Mouse (Mus musculus): ENCODE data around the gene Lsamp. TPM values are rescaled to one million over a fixed set of nuclear protein-coding genes. Genes with fewer than 3 reads are reported as not detected.

Lsamp gene
- polyA plus RNA-seq, 1 experiment from 2014 or later: 0.04 TPM

DNA sequence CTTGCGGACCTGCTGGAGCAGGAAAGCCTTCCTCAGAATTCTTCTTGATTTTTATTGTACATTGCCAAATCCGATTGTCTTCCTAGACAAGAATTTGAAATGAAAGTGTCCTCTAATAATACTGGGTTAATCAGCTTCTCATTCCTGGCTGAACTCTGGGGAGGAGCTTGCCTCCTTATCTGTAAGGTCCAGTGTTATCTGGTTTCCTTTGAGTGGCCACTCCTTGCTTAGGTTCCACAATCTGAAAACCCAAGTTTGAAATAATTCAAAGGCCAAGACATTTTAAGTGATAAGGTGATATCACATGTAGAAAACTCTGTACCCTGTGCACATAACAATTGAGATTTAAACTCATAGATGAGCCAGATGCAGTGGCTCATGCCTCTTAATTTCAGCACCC is 975.0 kb downstream of the Lsamp start:
- no peak overlapping the region for H3K4me2 ChIP-seq (ENCODE audit: low read depth, low read length)
- DNase-seq: no peak
- no peaks in the 10 kb centered on the region for H3K9me3 ChIP-seq (ENCODE audit: low read length)
- no peaks in the 10 kb centered on the region for H3K27me3 ChIP-seq (ENCODE audit: insufficient read depth, low read length)
- no peak overlapping the region for H3K27ac ChIP-seq (ENCODE audit: low read depth)
- WGBS (ENCODE audit: insufficient replicate concordance): 53% methylated on average over 2 of the region's 2 CpGs
- no peak for ATAC-seq
- no peaks in the 10 kb centered on the region for H3K36me3 ChIP-seq (replicated peaks; ENCODE audit: insufficient read depth, low read length)
- no peak for TF ChIP-seq CTCF (IDR thresholded peaks at IDR 0.05; ENCODE audit: low read depth)
- H3K9ac ChIP-seq (replicated peaks): no peak overlapping the region
- H3K4me3 ChIP-seq (ENCODE audit: low read depth, low read length): no peak overlapping the region
- no peaks in the 10 kb centered on the region for H3K4me1 ChIP-seq (ENCODE audit: insufficient read depth)

DNA sequence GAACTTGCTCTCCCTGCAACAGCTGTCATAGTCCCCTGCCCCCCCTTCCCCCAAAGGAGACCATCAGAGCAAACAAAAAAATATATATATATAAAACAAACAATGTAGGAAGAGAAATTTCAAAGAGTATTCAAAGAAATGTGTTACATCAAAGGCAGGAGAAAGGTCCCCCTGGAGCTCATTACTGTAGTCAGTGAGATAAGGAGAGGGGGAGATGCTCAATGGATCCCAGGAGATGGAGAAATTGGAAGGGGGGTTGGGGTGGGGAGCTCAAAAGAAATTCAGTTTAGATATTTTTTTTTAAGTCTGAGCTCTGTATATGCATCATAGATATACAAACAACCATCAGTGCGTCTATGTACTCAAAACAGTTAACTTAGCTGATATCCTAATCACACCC is 976.4 kb downstream of the Lsamp start:
- ATAC-seq (no peak), DNase-seq (no peak)
- H3K36me3 ChIP-seq (replicated peaks; ENCODE audit: insufficient read depth, low read length): no peaks in the 10 kb centered on the region
- TF ChIP-seq CTCF (IDR thresholded peaks at IDR 0.05; ENCODE audit: low read depth) (no peak), EP300 (IDR thresholded peaks at IDR 0.05; ENCODE audit: low read depth) (no peak)
- no peak overlapping the region for H3K27ac ChIP-seq (ENCODE audit: low read depth)
- no peaks in the 10 kb centered on the region for H3K9me3 ChIP-seq (ENCODE audit: low read length)
- 68% methylated on average over 1 of the region's 1 CpGs for whole genome bisulfite sequencing (ENCODE audit: insufficient replicate concordance)
- no peaks in the 10 kb centered on the region for H3K27me3 ChIP-seq (ENCODE audit: insufficient read depth, low read length)
- H3K9ac ChIP-seq (replicated peaks): no peak overlapping the region
- no peak overlapping the region for H3K4me3 ChIP-seq (ENCODE audit: low read depth, low read length)
- no peak overlapping the region for H3K4me2 ChIP-seq (ENCODE audit: low read depth, low read length)
- no peaks in the 10 kb centered on the region for H3K4me1 ChIP-seq (ENCODE audit: insufficient read depth)

DNA sequence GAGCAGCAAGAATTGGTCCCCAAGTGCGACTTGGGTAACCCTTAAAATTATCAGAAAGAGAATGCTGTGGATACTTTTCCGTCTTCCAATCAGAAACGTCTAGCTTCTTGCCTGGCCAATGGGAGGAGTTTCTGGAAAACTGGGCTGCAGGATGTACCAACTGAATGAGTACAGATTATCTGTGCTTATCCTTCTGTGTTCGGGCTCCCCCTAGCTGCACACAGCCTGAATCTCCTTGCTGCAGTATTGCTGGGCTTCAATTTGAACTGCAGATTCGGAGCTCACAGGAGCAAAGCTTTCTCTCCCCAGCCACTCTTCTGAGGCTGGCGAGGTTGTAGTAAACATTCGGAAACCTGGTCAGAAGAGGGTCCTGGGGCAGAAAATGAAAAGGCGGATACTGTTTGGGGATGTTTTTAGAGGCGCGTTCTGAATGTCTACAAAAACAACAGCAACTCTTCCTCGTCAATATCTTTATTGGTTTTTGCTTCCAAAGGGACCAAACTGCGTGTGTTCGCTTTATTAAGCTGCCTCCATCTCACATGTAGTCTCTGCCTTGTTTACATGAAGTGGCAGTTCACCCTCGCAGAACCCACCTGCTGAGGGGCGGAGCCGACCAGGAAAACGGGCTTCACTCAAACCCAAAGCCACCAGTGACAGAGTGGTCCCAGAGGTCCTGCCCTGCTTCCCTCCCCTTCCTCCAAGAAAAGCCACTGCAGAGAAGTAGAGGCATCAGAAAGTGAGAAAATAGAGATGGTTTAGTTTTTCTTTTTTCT is 984.1 kb downstream of the Lsamp start:
- 18% methylated on average over 17 of the region's 17 CpGs for WGBS (ENCODE audit: insufficient replicate concordance)
- Histone ChIP-seq H3K9me3 (ENCODE audit: low read length) (no peaks in the 10 kb centered on the region), H3K36me3 (replicated peaks; ENCODE audit: insufficient read depth, low read length) (no peaks in the 10 kb centered on the region), H3K4me2 (ENCODE audit: low read depth, low read length) (peak overlapping the region; percentile 43), H3K27me3 (ENCODE audit: insufficient read depth, low read length) (no peaks in the 10 kb centered on the region), H3K27ac (ENCODE audit: low read depth) (no peak overlapping the region), H3K9ac (replicated peaks) (no peak overlapping the region), H3K4me3 (ENCODE audit: low read depth, low read length) (no peak overlapping the region), H3K4me1 (ENCODE audit: insufficient read depth) (no peaks in the 10 kb centered on the region)
- TF ChIP-seq CTCF (IDR thresholded peaks at IDR 0.05; ENCODE audit: low read depth) (peak; percentile 83), EP300 (IDR thresholded peaks at IDR 0.05; ENCODE audit: low read depth) (no peak)
- DNase-seq: peak; percentile 58
- ATAC-seq: peak; percentile 83

GRCm38 (mm10) chr16:40971382-40971781 is 987.2 kb downstream of the Lsamp start:
- no peaks in the 10 kb centered on the region for H3K9me3 ChIP-seq (ENCODE audit: low read length)
- H3K9ac ChIP-seq (replicated peaks): no peak overlapping the region
- H3K4me1 ChIP-seq (ENCODE audit: insufficient read depth): no peaks in the 10 kb centered on the region
- no peak overlapping the region for H3K4me3 ChIP-seq (ENCODE audit: low read depth, low read length)
- H3K4me2 ChIP-seq (ENCODE audit: low read depth, low read length): no peak overlapping the region
- no peaks in the 10 kb centered on the region for H3K27me3 ChIP-seq (ENCODE audit: insufficient read depth, low read length)
- no peaks in the 10 kb centered on the region for H3K36me3 ChIP-seq (replicated peaks; ENCODE audit: insufficient read depth, low read length)
- ATAC-seq: no peak
- 67% methylated on average over 3 of the region's 3 CpGs for WGBS (ENCODE audit: insufficient replicate concordance)
- no peak for DNase-seq
- TF ChIP-seq EP300 (IDR thresholded peaks at IDR 0.05; ENCODE audit: low read depth): no peak
- TF ChIP-seq CTCF (IDR thresholded peaks at IDR 0.05; ENCODE audit: low read depth): no peak
- no peak overlapping the region for H3K27ac ChIP-seq (ENCODE audit: low read depth)

DNA sequence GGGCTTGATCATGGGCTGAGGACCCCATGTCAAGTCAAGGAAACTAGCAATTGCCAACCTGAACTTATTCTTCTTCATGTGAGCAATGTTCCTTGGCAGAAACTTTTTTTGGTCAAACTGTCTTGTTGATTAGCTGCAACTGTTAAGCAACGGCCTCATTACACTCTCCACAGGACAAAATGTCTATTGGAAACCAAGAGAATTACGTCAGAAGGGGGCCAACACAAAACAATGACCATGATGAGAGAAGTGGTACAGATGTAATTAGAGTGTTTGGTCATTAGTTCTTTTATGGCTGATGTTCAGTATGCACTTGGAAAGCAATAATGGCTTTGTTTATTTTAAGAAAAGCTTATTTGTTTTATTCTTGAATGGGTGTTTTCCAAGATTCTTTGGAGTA is 989.9 kb downstream of the Lsamp start:
- DNase-seq (no peak), ATAC-seq (no peak)
- no peaks in the 10 kb centered on the region for H3K27me3 ChIP-seq (ENCODE audit: insufficient read depth, low read length)
- no peak overlapping the region for H3K27ac ChIP-seq (ENCODE audit: low read depth)
- H3K9me3 ChIP-seq (ENCODE audit: low read length): no peaks in the 10 kb centered on the region
- TF ChIP-seq CTCF (IDR thresholded peaks at IDR 0.05; ENCODE audit: low read depth) (no peak), EP300 (IDR thresholded peaks at IDR 0.05; ENCODE audit: low read depth) (no peak)
- no peak overlapping the region for H3K4me3 ChIP-seq (ENCODE audit: low read depth, low read length)
- H3K36me3 ChIP-seq (replicated peaks; ENCODE audit: insufficient read depth, low read length): no peaks in the 10 kb centered on the region
- H3K4me1 ChIP-seq (ENCODE audit: insufficient read depth): no peaks in the 10 kb centered on the region
- 58% methylated on average over 2 of the region's 2 CpGs for WGBS (ENCODE audit: insufficient replicate concordance)
- no peak overlapping the region for H3K4me2 ChIP-seq (ENCODE audit: low read depth, low read length)
- H3K9ac ChIP-seq (replicated peaks): no peak overlapping the region

DNA sequence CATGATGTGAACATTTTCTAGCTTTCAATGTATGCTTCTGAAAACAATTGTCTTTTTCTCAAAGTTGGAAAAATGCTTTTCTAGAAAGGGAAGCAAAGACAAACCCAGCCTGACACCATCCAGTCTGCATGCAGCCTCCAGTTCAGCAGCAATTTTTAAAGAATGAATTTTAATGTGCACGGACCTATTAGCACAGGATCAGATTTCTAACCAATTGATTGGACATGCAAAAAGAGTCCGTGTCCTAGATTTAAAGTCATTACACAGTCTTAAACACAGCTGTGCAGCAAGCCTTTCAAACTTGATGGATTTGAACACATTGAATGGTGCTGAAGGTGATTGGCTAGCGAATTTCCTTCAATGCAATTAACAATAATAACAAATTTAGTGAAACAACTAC is 998.9 kb downstream of the Lsamp start:
- DNase-seq: no peak
- no peak for ATAC-seq
- H3K36me3 ChIP-seq (replicated peaks; ENCODE audit: insufficient read depth, low read length): no peaks in the 10 kb centered on the region
- no peak overlapping the region for H3K27ac ChIP-seq (ENCODE audit: low read depth)
- H3K9me3 ChIP-seq (ENCODE audit: low read length): no peaks in the 10 kb centered on the region
- no peaks in the 10 kb centered on the region for H3K4me1 ChIP-seq (ENCODE audit: insufficient read depth)
- no peaks in the 10 kb centered on the region for H3K27me3 ChIP-seq (ENCODE audit: insufficient read depth, low read length)
- H3K9ac ChIP-seq (replicated peaks): no peak overlapping the region
- no peak overlapping the region for H3K4me3 ChIP-seq (ENCODE audit: low read depth, low read length)
- TF ChIP-seq CTCF (IDR thresholded peaks at IDR 0.05; ENCODE audit: low read depth) (no peak), EP300 (IDR thresholded peaks at IDR 0.05; ENCODE audit: low read depth) (no peak)
- H3K4me2 ChIP-seq (ENCODE audit: low read depth, low read length): no peak overlapping the region
- WGBS (ENCODE audit: insufficient replicate concordance): 63% methylated on average over 3 of the region's 3 CpGs
